Mouse (Mus musculus): ENCODE measurements around the gene Dnah7c. TPM values are rescaled to one million over a fixed set of nuclear protein-coding genes. Genes with fewer than 3 reads are reported as not detected.
"Not testable (repeated sequence)": the region's sequence is repeated elsewhere in the genome, so short reads cannot be mapped to it uniquely, and the experiment has no call there.

Dnah7c gene
- 0.14 and 0.17 TPM in 2 replicates for polyA plus RNA-seq (2016; fragmentation: Nextera tagmentation; extraction: Ambion mirVana)

DNA sequence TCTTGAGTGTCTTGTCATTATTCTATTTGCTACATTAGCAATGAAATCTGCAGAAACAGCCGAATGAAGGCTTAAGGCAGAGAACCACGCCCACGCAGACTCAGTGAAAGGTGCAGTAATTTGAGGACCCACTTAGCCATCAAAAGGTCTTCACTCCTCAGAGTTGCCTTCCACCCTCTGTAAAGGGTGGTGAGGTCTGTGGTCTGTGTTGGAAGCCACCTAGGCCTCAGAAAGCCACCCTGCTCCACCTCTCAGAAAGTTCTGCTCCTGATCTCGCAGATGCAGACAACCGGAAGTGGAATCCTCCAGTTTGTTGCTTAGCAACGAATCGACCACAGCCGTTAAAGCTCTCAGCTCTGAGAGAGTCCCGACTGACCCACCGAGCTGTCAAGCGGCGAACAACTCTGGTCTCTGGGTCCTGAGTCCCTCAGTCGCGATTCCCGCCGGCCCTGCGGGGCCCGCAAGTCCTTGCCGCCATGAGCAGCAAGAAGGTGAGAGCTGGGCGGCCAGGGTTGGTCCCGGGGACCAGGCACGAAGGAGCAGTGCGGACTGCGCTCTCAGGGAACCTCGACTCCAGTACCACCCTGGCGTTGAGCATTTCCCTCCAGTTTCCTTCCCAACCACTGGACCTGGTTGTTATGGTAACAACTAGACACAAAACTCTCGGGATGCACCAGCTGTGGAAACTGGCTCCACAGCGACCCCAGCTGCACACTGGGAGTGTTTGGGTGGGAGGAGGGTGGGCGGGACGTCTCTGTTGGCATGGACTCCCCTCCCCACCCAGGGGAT is at the start of gene Dnah7c:
TSS of gene Dnah7c (plus strand) at position 456 of the 789 bp plus-strand sequence.
- Histone ChIP-seq H3K9me3 (replicated peaks) (no peaks in the 10 kb centered on the region), H3K4me1 (peaks cover 10% of the 10 kb centered on the region), H3K27me3 (ENCODE audit: low read depth, poor library complexity, severe bottlenecking) (no peaks in the 10 kb centered on the region), H3K27ac (replicated peaks) (peak within 1 kb of the TSS; percentile 76), H3K36me3 (no peaks in the 10 kb centered on the region), H3K4me3 (peak within 1 kb of the TSS; percentile 59)
- peak; percentile 62 for DNase-seq (ENCODE audit: low spot score)
- WGBS: 12% methylated on average over 30 of the region's 30 CpGs

DNA sequence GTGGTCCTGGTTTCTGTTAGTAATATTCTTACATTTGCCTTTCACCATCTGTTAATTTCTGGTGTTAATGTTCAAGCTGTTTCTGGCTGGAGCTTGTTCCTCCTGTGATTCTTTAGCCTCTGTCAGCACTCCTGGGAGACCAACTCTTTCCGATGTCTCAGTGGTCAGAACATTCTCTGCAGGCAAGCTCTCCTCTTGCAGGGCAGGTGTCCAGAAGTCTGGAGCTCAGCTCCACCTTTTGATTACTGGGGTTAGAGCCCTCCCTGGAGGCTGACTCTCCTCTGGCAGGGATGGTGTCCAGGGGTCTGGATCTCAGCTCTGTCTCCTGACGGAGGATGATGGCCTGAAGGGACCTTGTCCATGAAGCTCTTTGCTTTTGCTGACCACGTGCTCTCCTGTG is 44.8 kb upstream of the Dnah7c start:
- over 99% methylated on average over 3 of the region's 3 CpGs for WGBS
- not testable (repeated sequence) for H3K27ac ChIP-seq (replicated peaks); H3K27me3 ChIP-seq (ENCODE audit: low read depth, poor library complexity, severe bottlenecking); H3K4me3 ChIP-seq; H3K36me3 ChIP-seq; H3K9me3 ChIP-seq (replicated peaks); H3K4me1 ChIP-seq; DNase-seq (ENCODE audit: low spot score)

DNA sequence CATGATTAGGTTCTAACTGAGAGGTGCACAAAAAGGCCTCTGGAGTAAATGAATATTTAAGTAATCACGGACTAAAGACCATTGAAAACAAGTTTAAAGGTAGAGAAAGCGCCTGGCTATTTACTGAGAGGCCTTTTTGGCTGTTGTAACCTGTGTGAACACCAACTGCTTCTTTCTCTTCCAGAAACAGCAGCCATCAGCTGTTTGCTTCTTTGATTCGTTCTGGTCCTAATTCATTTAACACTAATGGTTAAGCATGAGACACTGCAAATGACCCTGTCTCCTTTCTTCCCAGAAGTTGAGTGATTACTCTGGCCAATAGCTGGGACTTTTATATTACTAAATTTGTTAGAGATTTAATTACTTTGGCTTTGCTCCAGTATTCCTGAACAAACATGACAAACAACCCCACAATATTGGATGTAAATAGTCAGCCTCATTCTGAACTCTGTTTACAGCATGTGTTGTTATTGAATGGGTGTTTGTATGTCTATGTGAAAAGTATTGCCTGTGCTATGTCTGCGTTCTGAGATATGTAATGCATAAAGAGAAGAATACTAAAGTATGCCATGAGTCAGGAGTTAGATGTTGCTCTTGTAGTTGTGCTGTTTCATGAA is 30.6 kb upstream of the Dnah7c start:
- not testable (repeated sequence) for H3K9me3 ChIP-seq (replicated peaks); H3K4me1 ChIP-seq; H3K27ac ChIP-seq (replicated peaks); DNase-seq (ENCODE audit: low spot score); H3K4me3 ChIP-seq; H3K27me3 ChIP-seq (ENCODE audit: low read depth, poor library complexity, severe bottlenecking); H3K36me3 ChIP-seq
- WGBS: 81% methylated on average over 4 of the region's 4 CpGs

DNA sequence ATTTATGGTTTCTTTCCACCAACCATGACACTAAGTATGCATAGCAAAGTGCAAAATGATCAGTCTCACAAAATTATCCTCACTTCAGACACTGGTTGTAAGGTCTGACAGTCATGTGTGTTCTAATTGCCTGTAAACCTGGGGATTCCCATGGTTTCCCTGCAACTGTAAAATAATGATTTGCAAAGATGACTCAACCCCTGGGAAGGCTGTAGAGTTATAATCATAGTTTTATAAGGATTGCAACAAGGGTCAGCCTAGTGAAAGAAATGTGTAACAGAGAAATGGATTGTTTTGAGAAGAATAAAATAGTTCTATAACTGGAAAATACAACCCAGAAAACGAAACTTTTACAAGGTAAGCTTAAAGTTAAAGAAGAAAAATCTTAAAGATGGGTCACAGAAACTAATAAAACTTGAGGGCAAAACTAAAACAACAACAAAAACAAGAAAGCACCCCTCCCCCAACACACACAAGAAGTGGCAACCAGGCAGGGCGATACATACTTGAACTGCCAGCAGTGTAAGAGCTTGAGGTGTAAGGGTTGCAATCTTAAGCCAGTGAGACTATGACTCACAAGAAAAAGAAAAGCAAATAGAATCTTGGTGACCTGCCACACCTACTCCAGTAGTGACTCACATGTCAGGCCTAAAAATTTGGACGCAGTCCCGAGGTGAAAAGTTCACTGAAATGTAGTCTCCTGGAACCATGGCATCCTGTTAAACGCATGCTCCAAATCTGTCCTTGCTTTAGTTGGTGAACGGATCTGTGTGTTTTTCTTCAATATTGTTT is 16.9 kb upstream of the Dnah7c start:
- 83% methylated on average over 6 of the region's 6 CpGs for WGBS
- H3K4me3 ChIP-seq: no peak overlapping the region

DNA sequence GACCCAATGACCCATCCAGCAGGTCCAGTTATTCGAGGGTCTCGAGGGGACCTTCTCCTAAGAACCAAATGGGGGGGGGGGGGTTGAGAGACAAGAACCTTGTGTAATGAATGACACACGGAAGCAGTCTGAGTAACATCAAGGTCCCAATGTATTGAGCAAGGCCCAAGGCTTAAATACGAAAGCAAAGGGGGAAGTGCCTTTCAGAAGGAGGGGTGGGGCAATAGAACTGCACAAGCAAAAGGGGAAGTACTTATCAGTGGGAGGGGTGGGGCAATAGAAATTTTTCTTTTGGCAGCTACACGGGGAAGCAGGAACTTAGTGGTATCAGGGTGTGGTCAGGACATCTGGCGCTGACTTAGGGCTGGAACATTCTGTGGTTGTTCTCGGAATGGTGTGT is 10.6 kb upstream of the Dnah7c start:
- 87% methylated on average over 7 of the region's 7 CpGs for WGBS
- not testable (repeated sequence) for H3K27ac ChIP-seq (replicated peaks); H3K4me3 ChIP-seq; H3K4me1 ChIP-seq; H3K36me3 ChIP-seq; DNase-seq (ENCODE audit: low spot score); H3K9me3 ChIP-seq (replicated peaks); H3K27me3 ChIP-seq (ENCODE audit: low read depth, poor library complexity, severe bottlenecking)

More for the DNA sequence above, 16.9 kb upstream of the Dnah7c start:
- Histone ChIP-seq H3K27me3 (ENCODE audit: low read depth, poor library complexity, severe bottlenecking) (no peaks in the 10 kb centered on the region), H3K36me3 (no peaks in the 10 kb centered on the region), H3K9me3 (replicated peaks) (no peaks in the 10 kb centered on the region), H3K27ac (replicated peaks) (no peak overlapping the region), H3K4me1 (no peaks in the 10 kb centered on the region)
- DNase-seq (ENCODE audit: low spot score): no peak

DNA sequence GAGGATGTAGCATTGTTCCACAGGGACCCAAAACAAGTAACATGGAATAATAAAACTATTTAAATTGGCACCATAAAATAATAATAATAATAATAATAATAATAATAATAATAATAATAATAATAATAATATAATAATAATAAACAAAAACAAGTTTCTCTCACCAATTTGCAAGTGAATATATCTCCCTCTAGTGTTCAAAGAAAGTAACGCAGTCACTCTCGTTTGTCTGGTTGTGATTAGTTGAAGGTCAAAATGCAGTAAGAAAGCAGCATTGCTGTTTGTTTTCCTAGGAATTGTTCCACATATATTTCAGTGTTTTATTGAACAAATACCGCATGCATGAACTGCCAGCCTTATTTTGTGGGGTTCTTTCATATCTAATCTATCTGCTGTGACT is 8.4 kb upstream of the Dnah7c start:
- not testable (repeated sequence) for H3K9me3 ChIP-seq (replicated peaks); H3K36me3 ChIP-seq; DNase-seq (ENCODE audit: low spot score); H3K4me1 ChIP-seq; H3K4me3 ChIP-seq; H3K27ac ChIP-seq (replicated peaks); H3K27me3 ChIP-seq (ENCODE audit: low read depth, poor library complexity, severe bottlenecking)
- 22% methylated on average over 3 of the region's 3 CpGs for WGBS

DNA sequence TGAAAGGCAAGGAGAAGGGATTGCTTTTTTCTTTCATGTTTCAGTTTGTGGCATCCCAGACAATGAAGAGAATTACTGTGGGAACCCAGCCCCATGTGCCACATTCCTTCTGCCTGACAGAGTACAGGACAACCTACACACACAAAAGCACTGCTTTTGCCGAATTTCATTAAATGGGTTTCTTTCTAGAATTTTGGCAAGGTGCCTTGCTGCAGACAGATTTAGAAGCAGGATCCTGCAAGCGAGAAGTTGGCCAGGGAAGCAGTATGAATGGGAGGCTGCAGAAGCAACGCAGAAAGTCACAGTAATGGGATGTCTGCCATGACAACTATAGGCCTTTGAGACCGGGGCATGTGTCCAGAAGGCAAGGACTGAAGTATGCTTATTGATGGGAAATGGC is 6.4 kb upstream of the Dnah7c start:
- not testable (repeated sequence) for DNase-seq (ENCODE audit: low spot score)

DNA sequence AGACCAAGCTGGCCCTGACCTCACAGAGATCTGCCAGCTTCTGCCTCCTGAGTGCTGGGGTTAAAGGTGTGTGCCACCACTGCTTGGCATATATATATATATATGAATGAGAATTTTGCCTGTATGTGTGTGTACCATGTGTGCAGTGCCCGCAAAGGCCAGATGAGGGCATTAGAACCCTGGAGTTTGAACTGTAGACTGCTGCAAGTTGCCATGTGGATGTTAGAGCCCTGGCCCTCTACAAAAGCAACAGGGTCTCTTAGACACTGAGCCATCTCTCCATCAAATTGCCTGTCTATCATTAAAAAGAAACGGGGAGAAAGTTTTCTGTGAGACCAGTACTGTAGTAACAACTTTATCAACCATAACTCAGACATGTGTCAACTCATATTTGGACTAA is 3.0 kb downstream of the Dnah7c start:
- Histone ChIP-seq H3K27ac (replicated peaks) (no peak overlapping the region), H3K27me3 (ENCODE audit: low read depth, poor library complexity, severe bottlenecking) (no peaks in the 10 kb centered on the region), H3K4me1 (peaks cover 10% of the 10 kb centered on the region), H3K4me3 (no peak overlapping the region), H3K36me3 (no peaks in the 10 kb centered on the region), H3K9me3 (replicated peaks) (no peaks in the 10 kb centered on the region)
- DNase-seq (ENCODE audit: low spot score): no peak
- WGBS: 81% methylated on average over 2 of the region's 2 CpGs

More for the DNA sequence above, 6.4 kb upstream of the Dnah7c start:
- not testable (repeated sequence) for H3K27me3 ChIP-seq (ENCODE audit: low read depth, poor library complexity, severe bottlenecking); H3K36me3 ChIP-seq; H3K4me1 ChIP-seq; H3K4me3 ChIP-seq; H3K27ac ChIP-seq (replicated peaks); H3K9me3 ChIP-seq (replicated peaks)
- 81% methylated on average over 4 of the region's 4 CpGs for WGBS

DNA sequence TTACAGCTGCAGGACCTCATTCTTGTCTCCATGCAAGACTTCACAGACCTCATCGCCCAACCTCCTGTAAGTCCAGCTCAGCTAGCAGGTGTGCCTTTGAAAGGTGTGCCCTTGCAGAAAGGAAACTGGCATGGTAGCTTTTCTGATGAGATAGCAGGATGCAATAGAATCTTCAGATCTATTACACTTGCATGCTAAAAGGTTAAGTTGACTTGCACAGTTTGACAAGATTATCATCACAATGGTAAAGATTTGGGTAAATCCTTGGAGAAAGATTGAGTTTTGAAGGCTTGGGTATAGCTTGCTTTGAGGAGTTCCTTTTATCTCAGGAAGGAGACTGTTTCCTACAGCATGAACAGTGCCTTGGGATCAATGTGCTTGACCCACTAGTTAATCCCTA is 89.3 kb downstream of the Dnah7c start:
- not testable (repeated sequence) for DNase-seq (ENCODE audit: low spot score); H3K36me3 ChIP-seq
- WGBS: 69% methylated on average over 1 of the region's 1 CpGs

DNA sequence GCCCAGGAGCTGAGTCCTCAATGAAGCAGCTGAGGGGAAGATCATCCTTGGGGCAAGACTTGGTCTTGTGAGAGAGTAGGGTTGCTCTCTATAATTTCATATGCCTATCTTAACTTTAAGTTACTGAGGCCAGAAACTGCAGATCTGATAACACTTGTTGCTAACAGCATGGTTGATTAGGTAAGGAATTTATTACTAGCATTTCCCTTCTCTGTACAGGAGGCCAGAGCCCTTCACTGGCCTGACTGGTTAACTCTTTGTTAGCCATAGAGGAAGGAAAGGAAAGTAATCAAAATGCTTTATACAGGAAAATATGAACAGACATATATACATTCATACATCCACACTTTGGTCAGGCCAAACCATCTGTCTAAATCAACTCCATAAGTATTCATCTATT is 95.6 kb downstream of the Dnah7c start:
- Histone ChIP-seq H3K36me3 (no peaks in the 10 kb centered on the region), H3K4me3 (no peak overlapping the region), H3K27ac (replicated peaks) (no peak overlapping the region), H3K9me3 (replicated peaks) (no peaks in the 10 kb centered on the region), H3K4me1 (no peaks in the 10 kb centered on the region), H3K27me3 (ENCODE audit: low read depth, poor library complexity, severe bottlenecking) (no peaks in the 10 kb centered on the region)
- DNase-seq (ENCODE audit: low spot score): no peak

More for the DNA sequence above, 89.3 kb downstream of the Dnah7c start:
- not testable (repeated sequence) for H3K4me1 ChIP-seq; H3K9me3 ChIP-seq (replicated peaks); H3K27me3 ChIP-seq (ENCODE audit: low read depth, poor library complexity, severe bottlenecking); H3K27ac ChIP-seq (replicated peaks); H3K4me3 ChIP-seq

DNA sequence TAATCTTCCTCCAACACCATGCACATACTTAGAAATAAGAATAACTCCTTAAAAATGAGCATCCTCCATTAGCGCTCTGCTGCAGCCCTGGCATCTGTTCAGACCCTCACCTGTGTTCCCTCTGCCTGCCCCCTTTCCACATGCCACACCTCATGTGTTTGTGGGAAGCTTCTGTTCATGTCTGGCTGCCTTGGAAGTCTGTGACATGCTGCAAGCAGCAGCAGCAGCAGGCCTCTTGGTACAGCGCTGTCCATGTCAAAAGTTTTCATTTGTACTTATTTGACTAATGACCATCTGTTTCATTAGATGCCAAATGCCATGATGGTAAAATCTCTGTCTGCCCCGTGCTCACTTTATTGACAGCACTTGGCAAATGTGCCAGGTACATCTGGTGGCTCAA is 101.1 kb downstream of the Dnah7c start:
- not testable (repeated sequence) for H3K4me1 ChIP-seq; H3K27me3 ChIP-seq (ENCODE audit: low read depth, poor library complexity, severe bottlenecking); DNase-seq (ENCODE audit: low spot score); H3K36me3 ChIP-seq; H3K9me3 ChIP-seq (replicated peaks); H3K27ac ChIP-seq (replicated peaks); H3K4me3 ChIP-seq
- 64% methylated on average over 3 of the region's 3 CpGs for WGBS

DNA sequence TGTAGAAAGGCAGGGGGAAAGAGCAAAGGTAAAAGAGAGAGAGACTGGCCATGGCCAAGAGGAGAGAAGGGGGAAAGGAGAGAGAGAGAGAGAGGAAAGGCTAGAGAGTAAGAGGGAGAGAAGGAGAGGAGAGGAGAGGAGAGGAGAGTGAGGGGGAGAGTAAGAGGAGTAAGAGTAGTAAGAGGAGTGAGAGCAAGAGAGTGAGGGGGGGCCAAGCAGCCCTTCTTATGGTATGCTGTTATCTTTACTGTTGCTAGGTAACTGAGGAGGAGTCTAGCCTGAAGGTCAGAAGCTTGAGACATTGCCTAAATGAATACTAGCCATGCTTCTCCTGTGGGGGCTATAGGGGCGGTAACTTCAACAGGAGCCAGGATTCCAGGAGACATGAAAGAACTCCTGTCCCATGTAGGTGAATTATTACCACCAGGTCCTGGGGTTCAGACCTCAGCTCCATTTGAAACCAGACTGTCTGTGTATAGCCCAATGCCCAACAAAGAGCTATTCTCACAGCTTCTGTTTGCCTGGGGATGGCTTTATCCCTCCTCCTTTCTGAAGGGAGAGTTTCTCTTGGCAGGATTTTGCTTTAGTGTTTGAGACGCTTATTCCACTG is 119.5 kb downstream of the Dnah7c start:
- Histone ChIP-seq H3K27ac (replicated peaks) (no peak overlapping the region), H3K4me1 (no peaks in the 10 kb centered on the region), H3K4me3 (no peak overlapping the region), H3K36me3 (no peaks in the 10 kb centered on the region), H3K27me3 (ENCODE audit: low read depth, poor library complexity, severe bottlenecking) (no peaks in the 10 kb centered on the region), H3K9me3 (replicated peaks) (no peaks in the 10 kb centered on the region)
- WGBS: 80% methylated on average over 2 of the region's 2 CpGs
- no peak for DNase-seq (ENCODE audit: low spot score)

Data from midbrain, embryonic 10.5 days (tissue).